Mouse (Mus musculus): ENCODE measurements at regions not wholly inside any gene's neighbourhood (a gene's known extent, or its start where the extent isn't known, plus 50 kb on each side); places are given as distances from the start of the nearest gene placed in this dataset.

DNA sequence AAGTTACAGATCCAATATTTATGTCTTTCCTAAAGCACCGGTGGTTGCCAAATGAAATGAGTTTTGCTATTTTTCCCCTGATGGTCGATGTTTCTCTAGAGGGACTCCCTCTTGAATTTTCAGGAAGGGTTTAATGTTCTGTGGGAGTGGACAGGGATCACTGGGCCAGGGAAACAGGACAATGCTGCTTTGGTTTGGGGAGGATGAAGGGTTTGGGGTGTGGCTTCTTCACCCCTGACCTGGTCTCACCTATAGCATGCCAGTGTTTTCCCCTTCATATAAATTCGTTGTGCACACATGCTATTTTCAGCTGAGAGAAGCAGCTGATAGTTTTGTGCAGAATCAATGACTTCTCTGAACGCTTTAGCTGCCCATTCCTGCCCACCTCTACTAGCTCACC is 257.2 kb upstream of the Rbfox1 start:
- TF ChIP-seq POLR2A (IDR thresholded peaks at IDR 0.05; ENCODE audit: low read depth, low read length) (no peak), CTCF (IDR thresholded peaks at IDR 0.05; ENCODE audit: extremely low read depth, insufficient read length, insufficient replicate concordance, low read depth, low read length) (no peak)
